In the genomic region with DNA sequence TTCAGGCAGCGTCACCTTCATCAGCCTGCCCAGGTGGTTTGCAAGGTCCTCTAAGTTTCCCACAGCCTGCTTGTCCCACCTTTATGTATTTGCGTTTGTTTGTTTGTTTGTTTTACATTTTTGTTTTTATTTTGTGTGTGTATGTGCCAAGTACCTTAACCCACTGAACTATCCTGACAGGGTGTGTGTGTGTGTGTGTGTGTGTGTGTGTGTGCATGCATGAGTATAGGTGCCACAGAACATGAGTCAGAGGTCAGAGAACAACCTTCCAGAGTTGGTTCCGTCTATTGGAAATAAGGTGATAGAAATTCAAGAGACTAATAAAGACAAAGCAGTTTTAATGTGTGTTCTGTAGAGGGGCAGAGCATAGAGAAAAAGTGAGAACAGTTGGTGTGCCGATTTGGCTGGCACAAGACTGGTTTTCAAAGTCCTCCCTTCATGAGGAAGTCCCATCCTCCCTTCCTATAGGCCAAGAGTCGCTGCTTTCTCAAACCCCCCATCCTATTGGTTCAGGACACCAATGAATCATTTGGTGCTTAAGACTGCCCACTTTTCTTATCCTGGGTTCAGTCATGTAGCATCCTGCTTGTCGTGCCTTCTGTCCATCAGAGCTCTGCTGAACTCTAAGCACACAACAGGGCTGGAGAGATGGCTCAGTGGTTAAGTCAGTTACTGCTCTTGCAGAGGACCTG, we compare ENCODE assay signal across 16 mouse cellular contexts. TPM values are rescaled to one million over a fixed set of nuclear protein-coding genes. Genes with fewer than 3 reads are reported as not detected.
DNase-seq lines count a peak whose midpoint lies in the region; ATAC-seq lines count a peak whose summit lies in the region.
"Had no signal": no experiment of that assay in that cellular context is flagged by ENCODE, and none has a peak within 500 bp of the region (broad histone marks: within the 10 kb centered on the region; RNA-seq: fewer than 3 reads in every experiment).

No protein-coding gene starts in this region.

- H3K9me3 ChIP-seq in heart, embryonic 13.5 days = no peaks in the 10 kb centered on the region
- no peaks in the 10 kb centered on the region for H3K9me3 ChIP-seq in liver, embryonic 15.5 days (replicated peaks)
- H3K9me3 ChIP-seq: midbrain, embryonic 15.5 days; neural tube, embryonic 13.5 days had no signal

- H3K27me3 ChIP-seq in heart, embryonic 13.5 days (replicated peaks) = no peaks in the 10 kb centered on the region
- no peaks in the 10 kb centered on the region for H3K27me3 ChIP-seq in liver, embryonic 15.5 days
- H3K27me3 ChIP-seq: midbrain, embryonic 15.5 days; neural tube, embryonic 13.5 days had no signal

- DNase-seq in heart, adult 18-20 months = no peak
- DNase-seq in 3T3-L1 (ENCODE audit: low read depth, low spot score) (peak; percentile 70), NIH3T3 (ENCODE audit: low read depth) (peak; percentile 20)
- no peak for DNase-seq in ovary, postnatal 10 days (ENCODE audit: low spot score)
- DNase-seq in kidney, postnatal 4 days = no peak
- DNase-seq in urinary bladder, postnatal 25 days (ENCODE audit: low spot score) = no peak
- DNase-seq: cerebellum, adult 11-12 months; retina, postnatal 1 day; spleen, adult 18-20 months had no signal

- peaks cover 19% of the 10 kb centered on the region for H3K4me1 ChIP-seq in heart, embryonic 13.5 days
- H3K4me1 ChIP-seq in liver, embryonic 15.5 days (replicated peaks) = 0 out of 2 replicates have a peak, but pooled peaks cover 4% of the 10 kb centered on the region
- H3K4me1 ChIP-seq: midbrain, embryonic 15.5 days; neural tube, embryonic 13.5 days had no signal

- WGBS in heart, embryonic 13.5 days = 65% methylated on average over 6 of the region's 6 CpGs
- 49% methylated on average over 6 of the region's 6 CpGs for WGBS in liver, embryonic 15.5 days (ENCODE audit: insufficient replicate concordance)

- 0 out of 2 replicates have a peak overlapping the region, but pooled peaks have one; percentile 21 for H3K9ac ChIP-seq in heart, embryonic 13.5 days
- H3K9ac ChIP-seq in liver, embryonic 15.5 days = no peak overlapping the region
- H3K9ac ChIP-seq: midbrain, embryonic 15.5 days; neural tube, embryonic 13.5 days had no signal

- ATAC-seq in heart, embryonic 13.5 days (ENCODE audit: extremely low read depth, insufficient number of reproducible peaks, low FRiP score, low TSS enrichment) = no peak
- ATAC-seq in liver, embryonic 15.5 days (ENCODE audit: insufficient read depth) = peak; percentile 37; the same call in 1 of the 2 replicates
- ATAC-seq: midbrain, embryonic 15.5 days had no signal

- H3K4me3 ChIP-seq in heart, embryonic 13.5 days = no peak overlapping the region
- no peak overlapping the region for H3K4me3 ChIP-seq in liver, embryonic 15.5 days (replicated peaks)
- H3K4me3 ChIP-seq: erythroblast, embryonic 14.5 days; midbrain, embryonic 15.5 days; neural tube, embryonic 13.5 days had no signal

- H3K4me2 ChIP-seq in heart, embryonic 13.5 days = no peak overlapping the region
- no peak overlapping the region for H3K4me2 ChIP-seq in liver, embryonic 15.5 days
- H3K4me2 ChIP-seq: midbrain, embryonic 15.5 days; neural tube, embryonic 13.5 days had no signal

- H3K27ac ChIP-seq in heart, embryonic 13.5 days (replicated peaks) = peak overlapping the region; percentile 36; the same call in 1 of the 2 replicates
- no peak overlapping the region for H3K27ac ChIP-seq in liver, embryonic 15.5 days (replicated peaks)
- H3K27ac ChIP-seq: midbrain, embryonic 15.5 days; neural tube, embryonic 13.5 days had no signal

- H3K36me3 ChIP-seq in heart, embryonic 13.5 days = no peaks in the 10 kb centered on the region
- no peaks in the 10 kb centered on the region for H3K36me3 ChIP-seq in liver, embryonic 15.5 days (replicated peaks)
- H3K36me3 ChIP-seq: midbrain, embryonic 15.5 days; neural tube, embryonic 13.5 days had no signal

RNA-seq across cellular contexts. Expression of a gene that starts 23.3 kb away (rescaled TPM):
- 77.3 and 82.0 TPM in 2 replicates for polyA plus RNA-seq in heart, embryonic 13.5 days (2015; fragmentation: Nextera tagmentation; extraction: Ambion mirVana)
- 100 to 1,000 TPM; 314 to 326 TPM for total RNA-seq in heart, adult 18-20 months (2021)
- 11.9 and 12.7 TPM in 2 replicates for polyA plus RNA-seq in liver, embryonic 15.5 days (2015; fragmentation: Nextera tagmentation; extraction: Ambion mirVana)

RNA-seq across cellular contexts. Expression of a gene that starts 32.5 kb away (rescaled TPM):
- polyA plus RNA-seq in heart, embryonic 13.5 days (2015; fragmentation: Nextera tagmentation; extraction: Ambion mirVana) = 17.8 and 19.5 TPM in 2 replicates
- 1 to 10 TPM; 4.7 to 5.3 TPM for total RNA-seq in heart, adult 18-20 months (2021)
- polyA plus RNA-seq in liver, embryonic 15.5 days (2015; fragmentation: Nextera tagmentation; extraction: Ambion mirVana) = 12.7 and 13.3 TPM in 2 replicates

RNA-seq across cellular contexts. Expression of a gene that starts 58.5 kb away (rescaled TPM):
- polyA plus RNA-seq in heart, embryonic 13.5 days (2015; fragmentation: Nextera tagmentation; extraction: Ambion mirVana) = 0.74 and 1.5 TPM in 2 replicates
- total RNA-seq in heart, adult 18-20 months (2021) = not detected
- polyA plus RNA-seq in liver, embryonic 15.5 days (2015; fragmentation: Nextera tagmentation; extraction: Ambion mirVana) = 281 and 299 TPM in 2 replicates
- total RNA-seq: heart, postnatal 36 days; layer of hippocampus, adult 18-20 months had no signal
- polyA plus RNA-seq: midbrain, embryonic 15.5 days had no signal

Comparison
In these comparisons a context has a peak if more than half of its experiments do, and no peak if none do; other contexts are left out.
1. DNase-seq: peak in 3T3-L1 (single experiment) and NIH3T3 (single experiment); none in heart, adult 18-20 months (0 of 2), ovary, postnatal 10 days (single experiment), kidney, postnatal 4 days (0 of 2) and urinary bladder, postnatal 25 days (single experiment).
2. RNA of a gene that starts 58.5 kb away (polyA plus RNA-seq): 281 to 299 TPM in liver, embryonic 15.5 days; 0.74 to 1.5 TPM in heart, embryonic 13.5 days; every median in the first group is over 100 times any median in the second.